Mouse (Mus musculus) neural tube, embryonic 14.5 days (tissue): ENCODE data around the gene E2f3. TPM values are rescaled to one million over a fixed set of nuclear protein-coding genes. Genes with fewer than 3 reads are reported as not detected.

Experiments
- ATAC-seq: fragments of 200-750 bp; cut with Nextera tagmentation; 2 replicates; pipeline ENCODE4 v1.8.0; 2017; ENCODE audit warnings: low read depth, mild to moderate bottlenecking, moderate TSS enrichment, moderate library complexity
- H3K27ac ChIP-seq: fragments of 300-500 bp; sonication (generic); 2 replicates; pipeline ENCODE4 v1.5.1; 2014; ENCODE audit warnings: low read depth, mild to moderate bottlenecking, control low read depth, low read length, moderate library complexity, mixed read lengths
- H3K27me3 ChIP-seq: fragments of 300-500 bp; sonication (generic); 2 replicates; pipeline ENCODE4 v1.6.1; 2014; ENCODE audit warnings: low read length; ENCODE audit not compliant: control insufficient read depth, insufficient read depth
- H3K36me3 ChIP-seq: fragments of 300-500 bp; sonication (generic); 2 replicates; pipeline ENCODE4 v1.6.1; 2014; ENCODE audit warnings: low read length, mixed read lengths; ENCODE audit not compliant: control insufficient read depth, insufficient read depth
- H3K4me1 ChIP-seq: fragments of 300-500 bp; sonication (generic); 2 replicates; pipeline ENCODE4 v1.6.1; 2014; ENCODE audit warnings: low read length; ENCODE audit not compliant: control insufficient read depth, insufficient read depth
- H3K4me2 ChIP-seq: fragments of 300-500 bp; sonication (generic); 2 replicates; pipeline ENCODE4 v1.6.1; 2014; ENCODE audit warnings: mild to moderate bottlenecking, low read depth, low read length, control low read depth
- H3K4me3 ChIP-seq: fragments of 300-500 bp; sonication (generic); 2 replicates; pipeline ENCODE4 v1.5.1; 2014; ENCODE audit warnings: low read depth, low read length, control low read depth, mixed read lengths
- H3K9ac ChIP-seq: fragments of 300-500 bp; sonication (generic); replicated peaks from 2 replicates; pipeline ENCODE4 v1.6.1; 2014; ENCODE audit warnings: low read depth, mild to moderate bottlenecking, control low read depth, low read length, mixed read lengths
- H3K9me3 ChIP-seq: fragments of 300-500 bp; sonication (generic); 2 replicates; pipeline ENCODE4 v1.6.1; 2016; ENCODE audit warnings: low read length; ENCODE audit not compliant: control insufficient read depth
- WGBS: fragments of 180-500 bp; shearing (Covaris S2); extraction: QIAGEN DNeasy Blood & Tissue Kit; methylation state at CpG from one replicate; pipeline ENCODE4 v1.1.7; 2014; 5-methylcytosine and 5-hydroxymethylcytosine counted together
- polyA plus RNA-seq: library from polyadenylated mRNA; unstranded; fragments of >200 nt; fragmentation: Nextera tagmentation; extraction: Ambion mirVana; gene quantifications from 2 replicates; pipeline ENCODE4 v1.2.1, GENCODE M21; 2014

Gene E2f3
- polyA plus RNA-seq, 1 experiment from 2014 or later, result 3.3 TPM

DNA sequence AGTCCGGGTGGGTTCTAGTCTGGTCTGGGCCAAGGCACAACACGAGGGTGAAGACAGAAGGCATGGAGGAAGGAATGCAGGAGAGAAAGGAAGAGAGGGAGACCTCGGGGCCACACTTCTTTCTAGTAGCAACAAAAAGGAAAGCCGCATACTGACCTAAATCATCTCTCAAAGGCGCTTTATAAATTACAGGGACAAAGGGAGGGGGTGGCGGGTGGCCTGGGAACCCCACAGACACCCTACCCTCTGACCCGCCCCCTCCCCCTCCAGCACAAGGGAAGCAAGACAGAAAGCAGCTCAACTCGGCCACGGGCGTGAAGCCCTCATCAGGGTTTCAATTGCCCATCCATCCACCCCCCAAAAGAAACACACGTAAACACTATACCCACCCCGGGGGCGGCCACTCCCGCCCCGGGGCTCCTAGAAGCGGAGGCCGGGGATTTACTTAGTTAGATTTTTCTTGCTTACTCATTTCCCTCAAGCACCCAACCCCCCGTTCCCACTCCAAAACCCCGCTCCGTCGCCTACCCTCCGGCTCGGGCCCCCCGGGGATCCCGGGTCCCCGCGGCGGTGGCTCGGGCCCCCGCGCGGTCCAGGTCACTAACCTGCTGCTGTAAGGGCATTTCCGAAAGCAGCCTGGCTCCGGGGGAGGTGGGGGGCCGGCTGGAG, 2.2 kb downstream of the E2f3 start:
- Histone ChIP-seq H3K36me3 (no peaks in the 10 kb centered on the region), H3K4me1 (peaks cover 9% of the 10 kb centered on the region; the same call in 1 of the 2 replicates), H3K4me2 (peak overlapping the region; percentile 92), H3K27me3 (no peaks in the 10 kb centered on the region), H3K4me3 (peak overlapping the region; percentile 95), H3K9ac (peak overlapping the region; percentile 94), H3K27ac (peak overlapping the region; percentile 79), H3K9me3 (no peaks in the 10 kb centered on the region)
- no peak for ATAC-seq
- 2% methylated on average over 34 of the region's 35 CpGs for WGBS

DNA sequence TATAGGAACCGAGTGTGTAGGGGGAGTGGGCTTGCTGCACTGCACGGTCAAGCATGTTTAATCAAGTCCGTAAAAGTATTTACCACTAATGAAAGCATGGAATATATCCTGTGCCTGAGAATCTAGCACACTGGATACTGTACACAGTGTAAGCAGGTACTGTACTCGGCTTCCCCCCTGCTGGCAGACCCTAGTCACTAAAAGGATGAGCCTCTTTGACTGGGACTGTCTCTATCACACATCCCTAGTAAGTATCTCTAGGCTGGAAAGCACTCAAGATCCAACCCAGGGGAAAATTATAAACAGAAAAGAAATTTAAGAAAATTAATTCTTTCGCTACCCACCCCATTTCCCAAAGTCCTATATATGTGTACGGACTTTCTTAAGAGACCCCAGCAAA, 2.8 kb downstream of the E2f3 start:
- 27% methylated on average over 6 of the region's 6 CpGs for WGBS
- peak overlapping the region; percentile 92 for H3K4me2 ChIP-seq
- H3K27ac ChIP-seq, result no peak overlapping the region
- H3K27me3 ChIP-seq, result no peaks in the 10 kb centered on the region
- H3K36me3 ChIP-seq, result no peaks in the 10 kb centered on the region
- H3K4me3 ChIP-seq, result peak overlapping the region; percentile 95
- H3K4me1 ChIP-seq, result peaks cover 9% of the 10 kb centered on the region; the same call in 1 of the 2 replicates
- peak overlapping the region; percentile 94 for H3K9ac ChIP-seq
- no peak for ATAC-seq
- no peaks in the 10 kb centered on the region for H3K9me3 ChIP-seq

- Histone ChIP-seq H3K9me3 (no peaks in the 10 kb centered on the region), H3K4me1 (peaks cover 9% of the 10 kb centered on the region; the same call in 1 of the 2 replicates), H3K27me3 (no peaks in the 10 kb centered on the region), H3K36me3 (no peaks in the 10 kb centered on the region), H3K9ac (no peak overlapping the region), H3K27ac (no peak overlapping the region), H3K4me2 (no peak overlapping the region), H3K4me3 (no peak overlapping the region)
- no peak for ATAC-seq
- 72% methylated on average over 3 of the region's 3 CpGs for WGBS
Measured at GRCm38 (mm10) chr13:29982400-29982799, 3.5 kb downstream of the E2f3 start.

GRCm38 (mm10) chr13:29979140-29979564, 6.7 kb downstream of the E2f3 start:
- 91% methylated on average over 7 of the region's 7 CpGs for WGBS
- no peak overlapping the region for H3K9ac ChIP-seq

DNA sequence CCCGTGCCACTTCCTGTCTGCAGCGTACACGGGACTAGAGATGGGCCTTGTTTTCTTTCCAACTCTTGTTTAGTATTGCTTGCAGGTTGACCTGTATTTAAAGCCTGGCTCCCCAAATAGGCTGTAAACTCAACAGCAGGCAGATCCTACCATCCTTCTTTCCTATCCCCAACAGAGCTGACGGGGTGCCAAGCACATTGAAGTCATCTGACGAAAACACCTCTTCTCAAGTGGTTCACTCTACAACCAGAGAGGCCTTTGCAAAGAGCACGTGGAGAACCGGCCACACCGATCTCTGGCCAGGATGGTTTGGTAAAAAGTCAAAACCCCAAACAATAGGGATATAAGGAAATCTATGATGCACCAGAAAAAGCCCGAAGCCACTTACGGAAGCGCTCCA, 8.5 kb downstream of the E2f3 start:
- Histone ChIP-seq H3K9ac (no peak overlapping the region), H3K9me3 (no peaks in the 10 kb centered on the region), H3K27ac (no peak overlapping the region), H3K36me3 (no peaks in the 10 kb centered on the region), H3K27me3 (no peaks in the 10 kb centered on the region), H3K4me1 (no peaks in the 10 kb centered on the region; the same call in 1 of the 2 replicates), H3K4me2 (no peak overlapping the region), H3K4me3 (no peak overlapping the region)
- WGBS, result 92% methylated on average over 11 of the region's 11 CpGs
- no peak for ATAC-seq

More at GRCm38 (mm10) chr13:29979140-29979564, 6.7 kb downstream of the E2f3 start:
- Histone ChIP-seq H3K36me3 (no peaks in the 10 kb centered on the region), H3K9me3 (no peaks in the 10 kb centered on the region), H3K27ac (no peak overlapping the region), H3K4me3 (no peak overlapping the region), H3K27me3 (no peaks in the 10 kb centered on the region), H3K4me2 (no peak overlapping the region), H3K4me1 (peaks cover 6% of the 10 kb centered on the region; the same call in 1 of the 2 replicates)
- no peak for ATAC-seq

DNA sequence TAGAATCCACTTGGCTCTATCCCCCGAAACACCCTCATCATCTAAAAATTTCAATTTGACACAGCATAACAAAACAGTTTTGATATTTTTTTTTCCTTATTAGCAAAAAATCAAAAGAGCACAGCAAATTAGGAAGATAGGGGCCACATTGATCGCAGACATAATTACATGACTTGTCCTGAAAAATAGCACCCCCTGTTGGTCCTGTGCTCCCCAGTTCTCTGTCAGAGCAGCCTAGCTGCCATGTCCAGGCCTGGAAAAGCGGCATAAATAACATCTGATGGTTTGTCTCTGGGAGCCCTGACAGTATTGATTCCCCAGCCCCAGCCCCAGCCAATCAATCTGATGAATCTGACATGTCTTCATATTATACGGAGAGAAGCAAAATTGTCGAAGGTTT, 11.8 kb downstream of the E2f3 start:
- ATAC-seq, result no peak
- no peak overlapping the region for H3K9ac ChIP-seq
- H3K4me3 ChIP-seq, result no peak overlapping the region
- H3K27me3 ChIP-seq, result no peaks in the 10 kb centered on the region
- no peaks in the 10 kb centered on the region for H3K36me3 ChIP-seq
- no peak overlapping the region for H3K4me2 ChIP-seq
- no peak overlapping the region for H3K27ac ChIP-seq
- WGBS, result 88% methylated on average over 5 of the region's 5 CpGs
- H3K9me3 ChIP-seq, result no peaks in the 10 kb centered on the region
- H3K4me1 ChIP-seq, result no peaks in the 10 kb centered on the region

DNA sequence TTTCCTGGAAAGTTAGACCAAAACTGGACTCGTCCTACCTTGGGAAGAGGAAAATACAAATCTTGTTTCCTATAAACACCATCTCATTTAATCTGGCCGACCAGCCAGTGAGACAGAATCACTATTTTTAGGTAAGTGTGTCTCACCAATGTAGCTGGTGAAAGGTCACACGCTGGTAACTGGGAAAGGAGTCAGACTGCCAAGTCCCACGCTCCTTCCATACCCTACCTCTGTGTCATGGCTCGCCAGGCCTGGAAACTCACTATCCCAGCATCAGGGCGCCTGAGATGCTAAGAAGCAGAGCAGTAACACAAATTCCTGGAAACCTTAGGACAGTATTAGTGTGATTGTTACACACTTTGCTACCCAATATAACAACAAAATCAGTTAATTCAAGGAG, 12.3 kb downstream of the E2f3 start:
- H3K4me1 ChIP-seq, result no peaks in the 10 kb centered on the region
- no peak overlapping the region for H3K4me2 ChIP-seq
- H3K9me3 ChIP-seq, result no peaks in the 10 kb centered on the region
- 96% methylated on average over 6 of the region's 6 CpGs for WGBS
- ATAC-seq, result no peak
- H3K27ac ChIP-seq, result no peak overlapping the region
- no peaks in the 10 kb centered on the region for H3K27me3 ChIP-seq
- H3K4me3 ChIP-seq, result no peak overlapping the region
- H3K36me3 ChIP-seq, result no peaks in the 10 kb centered on the region
- no peak overlapping the region for H3K9ac ChIP-seq

DNA sequence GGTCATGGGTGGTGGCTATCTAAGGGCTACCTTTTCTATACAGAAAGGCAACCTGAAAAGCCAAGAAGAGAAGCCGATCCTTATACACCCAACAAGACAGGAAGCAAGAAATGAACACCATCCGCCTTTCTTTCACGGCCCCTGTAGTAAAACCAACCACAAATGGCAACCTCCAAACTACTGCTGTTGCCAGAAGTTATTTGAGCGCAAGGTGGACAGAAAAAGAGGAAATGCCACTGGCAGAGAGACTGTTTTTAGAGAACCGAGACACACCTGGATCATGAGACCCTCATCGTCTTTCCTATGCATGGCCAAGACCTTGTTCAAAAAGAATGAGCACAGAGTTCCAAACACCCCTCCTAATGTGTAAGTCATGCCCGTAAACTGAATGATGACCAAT, 15.5 kb downstream of the E2f3 start:
- H3K4me2 ChIP-seq, result no peak overlapping the region
- no peak overlapping the region for H3K4me3 ChIP-seq
- ATAC-seq, result no peak
- H3K9me3 ChIP-seq, result no peaks in the 10 kb centered on the region
- H3K36me3 ChIP-seq, result no peaks in the 10 kb centered on the region
- H3K4me1 ChIP-seq, result no peaks in the 10 kb centered on the region
- 97% methylated on average over 7 of the region's 7 CpGs for WGBS
- no peak overlapping the region for H3K9ac ChIP-seq
- H3K27ac ChIP-seq, result no peak overlapping the region
- H3K27me3 ChIP-seq, result no peaks in the 10 kb centered on the region

GRCm38 (mm10) chr13:29968636-29969035, 17.2 kb downstream of the E2f3 start:
- no peak overlapping the region for H3K9ac ChIP-seq
- WGBS, result 92% methylated on average over 7 of the region's 7 CpGs
- no peaks in the 10 kb centered on the region for H3K4me1 ChIP-seq
- H3K4me3 ChIP-seq, result no peak overlapping the region
- no peak for ATAC-seq
- H3K36me3 ChIP-seq, result no peaks in the 10 kb centered on the region
- H3K4me2 ChIP-seq, result no peak overlapping the region
- no peak overlapping the region for H3K27ac ChIP-seq
- H3K9me3 ChIP-seq, result no peaks in the 10 kb centered on the region
- H3K27me3 ChIP-seq, result no peaks in the 10 kb centered on the region
